Mouse (Mus musculus) heart, embryonic 12.5 days (tissue): ENCODE measurements around the gene 4930522H14Rik. TPM values are rescaled to one million over a fixed set of nuclear protein-coding genes. Genes with fewer than 3 reads are reported as not detected.

Experiments used
- ATAC-seq: fragments of 200-750 bp; cut with Nextera tagmentation; 2 replicates; pipeline ENCODE4 v1.8.0; 2017; ENCODE audit warnings: moderate TSS enrichment, moderate library complexity; ENCODE audit not compliant: insufficient number of reproducible peaks, low FRiP score
- H3K27ac ChIP-seq: fragments of 300-500 bp; sonication (generic); 2 replicates; pipeline ENCODE4 v1.5.1; 2016; ENCODE audit warnings: mild to moderate bottlenecking, moderate library complexity; ENCODE audit not compliant: poor library complexity, severe bottlenecking
- H3K27me3 ChIP-seq: fragments of 300-500 bp; sonication (generic); replicated peaks from 2 replicates; pipeline ENCODE4 v1.6.1; 2016; ENCODE audit warnings: mild to moderate bottlenecking, moderate library complexity
- H3K36me3 ChIP-seq: fragments of 300-500 bp; sonication (generic); 2 replicates; pipeline ENCODE4 v1.6.1; 2016; ENCODE audit warnings: mild to moderate bottlenecking, moderate library complexity
- H3K4me1 ChIP-seq: fragments of 300-500 bp; sonication (generic); replicated peaks from 2 replicates; pipeline ENCODE4 v1.6.1; 2016; ENCODE audit warnings: mild to moderate bottlenecking
- H3K4me2 ChIP-seq: fragments of 300-500 bp; sonication (generic); 2 replicates; pipeline ENCODE4 v1.6.1; 2016; ENCODE audit warnings: mild to moderate bottlenecking, moderate library complexity
- H3K4me3 ChIP-seq: fragments of 300-500 bp; sonication (generic); 2 replicates; pipeline ENCODE4 v1.5.1; 2016; ENCODE audit warnings: mild to moderate bottlenecking
- H3K9ac ChIP-seq: fragments of 300-500 bp; sonication (generic); 2 replicates; pipeline ENCODE4 v1.6.1; 2016; ENCODE audit warnings: mild to moderate bottlenecking, moderate library complexity
- H3K9me3 ChIP-seq: fragments of 300-500 bp; sonication (generic); replicated peaks from 2 replicates; pipeline ENCODE4 v1.6.1; 2016; ENCODE audit warnings: mild to moderate bottlenecking, moderate library complexity
- WGBS: fragments of 180-500 bp; shearing (Covaris S2); methylation state at CpG from one replicate; pipeline ENCODE4 v1.1.7; 2016; 5-methylcytosine and 5-hydroxymethylcytosine counted together
- polyA plus RNA-seq: library from polyadenylated mRNA; unstranded; fragments of >200 nt; fragmentation: Nextera tagmentation; extraction: Ambion mirVana; gene quantifications from 2 replicates; pipeline ENCODE4 v1.2.1, GENCODE M21; 2016

The 4930522H14Rik gene
- polyA plus RNA-seq, 1 experiment from 2014 or later = not detected

DNA sequence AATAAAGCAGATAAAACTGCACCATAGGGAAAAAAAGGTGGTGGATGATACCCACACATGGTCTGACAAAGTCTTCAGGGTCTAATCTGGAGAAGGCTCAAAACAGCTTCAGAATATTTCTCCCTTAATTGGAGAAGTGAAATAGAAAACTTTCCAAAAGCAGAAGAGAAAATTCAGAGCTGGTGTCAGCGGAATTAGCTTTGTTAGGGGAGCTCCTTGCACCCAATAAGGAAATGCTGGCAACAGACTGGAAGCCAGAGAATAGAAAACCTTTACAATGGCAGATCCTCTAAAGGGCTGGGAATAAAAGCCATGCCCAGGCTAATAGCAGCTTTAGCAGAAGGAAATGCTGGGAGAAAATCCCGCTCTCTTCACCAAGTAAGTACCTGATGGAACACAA lies 15.4 kb upstream of the 4930522H14Rik start:
- Histone ChIP-seq H3K27me3 (no peaks in the 10 kb centered on the region), H3K4me3 (no peak overlapping the region), H3K36me3 (no peaks in the 10 kb centered on the region), H3K27ac (no peak overlapping the region), H3K9me3 (no peaks in the 10 kb centered on the region), H3K4me1 (no peaks in the 10 kb centered on the region), H3K9ac (no peak overlapping the region), H3K4me2 (no peak overlapping the region)
- 81% methylated on average over 2 of the region's 2 CpGs for WGBS
- ATAC-seq = no peak

DNA sequence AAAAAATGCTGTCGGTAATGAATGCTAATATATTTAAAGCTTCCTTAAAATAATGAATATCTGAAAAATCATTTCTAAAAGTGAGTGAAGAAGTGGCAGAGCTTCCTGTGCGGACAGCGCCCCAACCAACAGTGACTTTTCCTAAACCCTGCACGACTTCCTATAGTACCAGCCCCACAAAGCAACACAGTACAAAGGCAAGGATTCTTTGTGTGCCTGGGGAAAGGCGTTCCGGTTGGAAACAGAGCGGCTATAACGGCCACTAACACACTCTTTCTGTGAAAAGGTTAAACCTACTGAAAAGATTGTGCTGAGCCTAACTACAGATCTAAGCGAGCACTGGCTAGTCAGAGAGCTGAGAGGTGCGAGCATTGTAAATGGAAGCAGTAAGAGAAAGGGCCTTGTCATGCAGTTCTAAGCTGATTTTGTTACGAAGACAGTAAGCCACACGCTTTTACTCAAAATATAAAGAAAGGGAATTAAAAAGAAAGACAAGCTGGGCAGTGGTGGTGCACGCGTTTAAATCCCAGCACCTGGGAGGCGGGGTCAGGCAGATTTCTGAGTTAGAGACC lies 766 bp downstream of the 4930522H14Rik start:
- Histone ChIP-seq H3K4me2 (no peak overlapping the region), H3K27me3 (no peaks in the 10 kb centered on the region)
- 73% methylated on average over 15 of the region's 15 CpGs for WGBS

DNA sequence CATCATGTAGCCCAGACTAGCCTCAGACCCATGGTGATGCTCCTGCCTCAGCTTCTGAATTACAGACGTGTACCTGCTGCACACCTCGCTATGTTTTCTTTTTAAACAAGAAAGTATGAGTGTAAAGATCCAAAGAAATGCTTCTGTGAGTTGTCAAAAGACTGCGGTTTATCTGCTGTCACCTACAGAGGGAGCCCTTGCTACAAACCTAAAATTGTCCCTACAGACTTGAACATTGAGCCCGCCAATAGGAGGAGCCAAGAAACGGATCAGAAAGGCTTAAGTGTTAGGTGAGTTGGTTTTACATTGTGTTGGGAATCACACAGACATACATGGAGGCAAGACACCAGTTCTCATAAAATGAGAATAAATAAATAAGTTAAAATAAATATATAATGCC lies 26.2 kb downstream of the 4930522H14Rik start:
- Histone ChIP-seq H3K4me2 (no peak overlapping the region), H3K4me3 (no peak overlapping the region), H3K4me1 (no peaks in the 10 kb centered on the region), H3K27me3 (no peaks in the 10 kb centered on the region), H3K27ac (no peak overlapping the region), H3K9me3 (no peaks in the 10 kb centered on the region), H3K36me3 (no peaks in the 10 kb centered on the region), H3K9ac (no peak overlapping the region)
- WGBS = 5% methylated on average over 5 of the region's 5 CpGs
- ATAC-seq = no peak

More for the DNA sequence above, 766 bp downstream of the 4930522H14Rik start:
- no peaks in the 10 kb centered on the region for H3K36me3 ChIP-seq
- H3K9ac ChIP-seq = no peak overlapping the region
- no peak overlapping the region for H3K27ac ChIP-seq
- no peaks in the 10 kb centered on the region for H3K4me1 ChIP-seq
- ATAC-seq = no peak
- H3K9me3 ChIP-seq = no peaks in the 10 kb centered on the region
- no peak overlapping the region for H3K4me3 ChIP-seq

DNA sequence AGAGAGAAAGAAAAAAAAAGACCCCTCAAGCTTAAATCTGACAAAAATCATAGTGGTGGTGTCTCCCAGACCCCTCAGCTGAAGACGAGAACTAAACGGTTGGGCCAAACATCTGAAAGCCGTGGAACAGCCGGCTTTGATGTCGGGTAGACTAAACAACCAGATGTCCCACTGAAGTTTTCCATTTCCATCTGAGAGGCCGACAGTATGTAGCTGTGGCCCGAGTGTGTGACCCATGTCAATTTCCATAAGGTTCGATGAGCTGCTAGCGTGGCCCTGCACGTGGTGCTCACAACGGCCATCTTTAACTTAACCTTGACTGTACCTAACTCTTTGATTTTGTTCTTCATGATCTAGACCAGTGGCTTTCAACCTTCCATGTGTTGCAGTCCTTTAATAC lies 32.6 kb downstream of the 4930522H14Rik start:
- Histone ChIP-seq H3K4me3 (no peak overlapping the region), H3K4me1 (no peaks in the 10 kb centered on the region), H3K9me3 (no peaks in the 10 kb centered on the region), H3K4me2 (no peak overlapping the region), H3K36me3 (no peaks in the 10 kb centered on the region), H3K9ac (no peak overlapping the region), H3K27ac (no peak overlapping the region), H3K27me3 (no peaks in the 10 kb centered on the region)
- ATAC-seq = no peak
- 68% methylated on average over 11 of the region's 11 CpGs for whole genome bisulfite sequencing

DNA sequence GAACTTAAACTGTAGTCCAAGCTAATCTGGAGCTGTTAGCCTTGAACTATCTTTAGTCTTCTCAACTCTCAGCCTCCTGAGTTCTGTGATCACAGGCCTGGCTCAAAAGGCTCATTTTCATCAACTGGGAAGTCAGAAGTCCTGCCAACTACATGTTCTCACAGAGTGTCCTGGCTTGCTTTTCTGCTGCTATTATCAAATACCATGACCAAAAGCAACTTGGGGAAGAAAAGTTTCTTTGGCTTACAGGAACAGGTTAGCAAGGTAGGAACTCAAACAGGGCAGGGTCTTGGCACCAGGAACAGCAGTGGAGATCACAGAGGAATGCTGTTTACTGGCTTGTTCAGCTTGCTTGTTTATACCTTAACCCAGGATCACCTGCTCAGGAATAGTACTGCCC lies 37.5 kb downstream of the 4930522H14Rik start:
- no peak overlapping the region for H3K4me2 ChIP-seq
- no peak for ATAC-seq
- H3K27me3 ChIP-seq = no peaks in the 10 kb centered on the region

DNA sequence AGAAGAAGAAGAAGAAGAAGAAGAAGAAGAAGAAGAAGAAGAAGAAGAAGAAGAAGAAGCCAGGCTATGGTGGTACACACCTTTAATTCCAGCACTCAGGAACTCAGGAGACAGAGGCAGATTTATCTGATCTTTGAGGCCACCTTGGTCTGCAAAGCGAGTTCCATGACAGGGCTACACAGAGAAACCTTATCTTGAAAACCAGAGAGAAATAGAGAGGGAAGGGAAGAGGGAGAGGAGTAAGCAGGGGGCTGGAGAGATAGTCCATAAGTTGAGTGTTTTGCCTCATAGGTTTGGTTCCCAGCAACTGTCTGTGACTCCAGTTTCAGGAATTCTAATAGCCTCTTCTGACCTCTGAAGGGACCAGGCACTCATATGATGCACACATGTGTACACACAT lies 42.3 kb downstream of the 4930522H14Rik start:
- no peaks in the 10 kb centered on the region for H3K9me3 ChIP-seq
- H3K4me3 ChIP-seq = no peak overlapping the region
- no peaks in the 10 kb centered on the region for H3K4me1 ChIP-seq
- H3K36me3 ChIP-seq = no peaks in the 10 kb centered on the region
- WGBS = 44% methylated on average over 1 of the region's 1 CpGs
- H3K27me3 ChIP-seq = no peaks in the 10 kb centered on the region
- H3K27ac ChIP-seq = no peak overlapping the region
- no peak overlapping the region for H3K4me2 ChIP-seq
- ATAC-seq = no peak
- no peak overlapping the region for H3K9ac ChIP-seq

More for the DNA sequence above, 37.5 kb downstream of the 4930522H14Rik start:
- Histone ChIP-seq H3K4me3 (no peak overlapping the region), H3K4me1 (no peaks in the 10 kb centered on the region), H3K9me3 (no peaks in the 10 kb centered on the region), H3K27ac (no peak overlapping the region), H3K9ac (no peak overlapping the region), H3K36me3 (no peaks in the 10 kb centered on the region)

DNA sequence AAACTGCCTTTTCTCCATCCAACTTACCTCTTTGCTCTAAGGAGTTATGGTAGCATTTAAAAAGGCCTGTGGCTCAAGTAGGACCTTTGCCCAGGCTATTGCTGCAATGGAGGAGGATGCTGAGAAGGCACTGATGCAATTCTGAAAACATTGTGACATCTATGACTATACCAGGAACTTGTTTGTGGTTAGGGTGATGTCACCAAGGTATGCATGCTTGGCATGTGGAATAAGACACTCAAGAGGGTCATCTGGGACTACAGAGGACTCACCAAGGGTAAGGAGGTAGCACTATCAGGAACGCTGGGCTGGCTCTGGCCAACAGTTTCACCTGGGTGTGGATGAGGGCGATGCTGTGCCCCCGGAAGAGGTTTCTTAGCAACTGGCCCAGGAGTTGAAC lies 46.5 kb downstream of the 4930522H14Rik start, which contains the start of gene Rnf11:
Rnf11 (minus strand) TSS at position 108 of the 400 bp plus-strand sequence.
- Histone ChIP-seq H3K36me3 (no peaks in the 10 kb centered on the region), H3K27ac (no peak within 1 kb of the TSS), H3K9me3 (no peaks in the 10 kb centered on the region), H3K9ac (no peak within 1 kb of the TSS), H3K27me3 (no peaks in the 10 kb centered on the region), H3K4me2 (no peak within 1 kb of the TSS), H3K4me3 (no peak within 1 kb of the TSS), H3K4me1 (no peaks in the 10 kb centered on the region)
- no peak for ATAC-seq
- 76% methylated on average over 3 of the region's 3 CpGs for WGBS

DNA sequence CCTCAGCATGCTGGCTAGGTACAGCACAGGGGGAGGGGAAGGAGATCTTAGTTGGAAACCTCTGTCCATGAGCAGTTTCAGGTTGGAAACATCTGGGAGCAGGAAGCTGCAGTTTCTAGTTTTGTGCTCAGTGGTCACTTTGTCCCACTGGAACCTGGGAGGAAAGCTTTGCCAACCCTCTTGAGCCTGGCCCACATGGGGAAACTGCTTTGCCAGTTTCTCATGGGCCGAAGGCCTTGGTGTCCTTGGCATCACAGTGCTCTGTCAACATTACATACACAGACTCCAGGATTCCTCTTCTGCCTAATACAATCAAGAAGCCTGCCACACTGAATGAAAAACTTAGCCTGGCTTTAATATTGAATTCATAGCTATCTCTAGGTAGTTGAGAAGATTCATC lies 48.4 kb downstream of the 4930522H14Rik start:
- H3K9ac ChIP-seq = no peak overlapping the region
- ATAC-seq = no peak
- H3K4me1 ChIP-seq = no peaks in the 10 kb centered on the region
- no peaks in the 10 kb centered on the region for H3K36me3 ChIP-seq
- H3K9me3 ChIP-seq = no peaks in the 10 kb centered on the region
- 93% methylated on average over 1 of the region's 1 CpGs for WGBS
- no peak overlapping the region for H3K4me2 ChIP-seq
- H3K27ac ChIP-seq = no peak overlapping the region
- H3K4me3 ChIP-seq = no peak overlapping the region
- no peaks in the 10 kb centered on the region for H3K27me3 ChIP-seq

DNA sequence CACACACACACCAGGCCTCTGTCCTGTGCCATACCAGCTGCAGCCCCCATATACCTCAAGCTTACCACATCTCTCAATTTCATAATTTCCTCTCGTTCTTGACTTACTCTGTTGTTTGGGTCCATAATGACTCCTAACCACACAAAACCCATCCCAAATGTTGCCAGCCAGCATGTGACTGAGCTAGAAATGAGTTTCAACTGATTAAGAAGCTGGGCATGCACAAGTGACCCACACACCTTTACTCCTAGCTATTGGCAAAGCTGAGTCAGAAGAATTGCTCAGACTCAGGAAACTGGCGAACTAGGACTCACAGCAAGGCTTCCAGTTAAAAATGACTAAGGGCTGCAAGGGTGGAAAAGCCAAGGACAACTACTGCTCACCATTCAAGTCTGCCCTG lies 49.7 kb downstream of the 4930522H14Rik start:
- H3K27ac ChIP-seq = no peak overlapping the region
- H3K27me3 ChIP-seq = no peaks in the 10 kb centered on the region
- H3K4me2 ChIP-seq = no peak overlapping the region
- no peak for ATAC-seq
- H3K4me1 ChIP-seq = no peaks in the 10 kb centered on the region
- no peak overlapping the region for H3K4me3 ChIP-seq
- H3K9ac ChIP-seq = no peak overlapping the region
- H3K36me3 ChIP-seq = no peaks in the 10 kb centered on the region
- H3K9me3 ChIP-seq = no peaks in the 10 kb centered on the region
- WGBS = 72% methylated on average over 2 of the region's 2 CpGs

DNA sequence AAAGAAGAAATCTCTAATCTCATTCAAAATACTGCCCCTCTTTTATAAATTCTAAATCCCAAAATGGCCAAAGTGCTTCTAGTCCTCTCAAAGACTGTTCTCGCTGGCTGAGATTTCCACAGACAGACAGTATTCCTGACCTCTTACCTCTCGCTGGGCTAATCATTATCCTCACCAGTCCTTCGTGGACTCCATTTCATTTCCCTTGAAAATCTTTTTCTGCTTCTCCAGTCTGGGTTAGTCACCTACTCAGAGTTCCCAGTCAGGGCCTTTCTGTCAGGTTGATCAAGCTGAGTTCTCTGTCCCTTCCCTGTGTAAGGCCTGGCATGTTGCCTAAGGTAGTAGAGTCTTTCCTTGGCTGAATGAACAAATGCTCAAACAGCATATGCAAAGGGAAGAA lies 53.6 kb downstream of the 4930522H14Rik start:
- H3K4me2 ChIP-seq = no peak overlapping the region
- H3K4me3 ChIP-seq = no peak overlapping the region
- peaks cover 5% of the 10 kb centered on the region for H3K4me1 ChIP-seq
- ATAC-seq = no peak
- no peaks in the 10 kb centered on the region for H3K27me3 ChIP-seq
- no peak overlapping the region for H3K27ac ChIP-seq
- peaks cover 4% of the 10 kb centered on the region for H3K36me3 ChIP-seq
- H3K9me3 ChIP-seq = no peaks in the 10 kb centered on the region
- 91% methylated on average over 3 of the region's 3 CpGs for WGBS
- no peak overlapping the region for H3K9ac ChIP-seq

DNA sequence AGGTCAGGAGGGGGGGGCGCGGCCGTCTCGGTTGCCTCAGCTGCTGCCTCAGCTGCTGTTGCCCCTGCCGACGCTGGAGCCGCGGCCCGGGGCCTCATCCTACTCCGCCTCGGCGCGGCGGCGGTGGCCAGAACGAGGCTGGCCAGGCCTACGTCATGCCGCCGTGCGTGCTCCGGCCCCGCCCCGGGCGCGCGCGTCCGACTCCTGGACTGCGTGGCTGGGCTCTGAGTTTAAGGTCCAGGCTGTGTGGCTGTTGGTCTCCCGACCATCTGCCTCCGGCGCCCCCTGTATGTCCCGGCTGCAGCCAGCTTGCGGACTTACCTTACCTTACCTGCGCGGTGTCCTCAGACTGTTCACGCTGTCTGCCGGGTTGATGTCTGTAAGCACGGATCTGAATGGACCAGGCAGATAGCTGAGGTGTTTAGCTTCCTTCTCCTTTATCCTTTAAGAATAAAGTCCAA lies 54.5 kb downstream of the 4930522H14Rik start:
- peak overlapping the region; percentile 99 for H3K27ac ChIP-seq
- H3K4me1 ChIP-seq = peaks cover 10% of the 10 kb centered on the region
- peak overlapping the region; percentile 100 for H3K9ac ChIP-seq
- under 1% methylated on average over 39 of the region's 39 CpGs for WGBS
- ATAC-seq = peak; percentile 98
- H3K27me3 ChIP-seq = no peaks in the 10 kb centered on the region
- no peaks in the 10 kb centered on the region for H3K9me3 ChIP-seq
- peak overlapping the region; percentile 71 for H3K4me2 ChIP-seq
- peaks cover 10% of the 10 kb centered on the region for H3K36me3 ChIP-seq
- H3K4me3 ChIP-seq = peak overlapping the region; percentile 100
